Mouse (Mus musculus) lung, postnatal 0 days (tissue): ENCODE measurements around the gene Gm36245.

ENCODE experiments used
- CTCF ChIP-seq: IDR thresholded peaks from 2 replicates; pipeline ENCODE4 v1.5.1; 2016; ENCODE audit warnings: antibody characterized with exemption, mild to moderate bottlenecking
- EP300 ChIP-seq: IDR thresholded peaks from 2 replicates; pipeline ENCODE4 v1.6.1; 2016; ENCODE audit warnings: antibody characterized with exemption, mild to moderate bottlenecking, control low read depth

- TF ChIP-seq CTCF, result no peak
- TF ChIP-seq EP300, result no peak
Measured at GRCm38 (mm10) chr15:77595961-77596360, 3.1 kb upstream of the Gm36245 start, which contains the start of gene Apol10b.
